Mouse (Mus musculus): ENCODE data around the gene Sapcd1. TPM values are rescaled to one million over a fixed set of nuclear protein-coding genes. Genes with fewer than 3 reads are reported as not detected.

Sapcd1 gene
- total and polyA plus RNA-seq, 3 experiments = 94.1 to 142 (median 105) TPM

- H3K9ac ChIP-seq (ENCODE audit: insufficient read depth, low read depth) = peak overlapping the region; percentile 100; the same call in 1 of the 2 replicates
- peaks cover 41% of the 10 kb centered on the region for H3K79me2 ChIP-seq (replicated peaks; ENCODE audit: control insufficient read depth, extremely low read depth, insufficient read depth, poor library complexity, severe bottlenecking)
- DNase-seq (ENCODE audit: extremely low read depth) = no peak
- in situ Hi-C loops (cut with MboI; ENCODE audit: low pct_ligation_motif_present, low pct_unique_long_range_greater_than_20kb, low sequenced_read_pairs) = no loop called here
- no peaks in the 10 kb centered on the region for H3K27me3 ChIP-seq (replicated peaks)
- dilution Hi-C loops (cut with MboI; ENCODE audit: extremely low pct_ligation_motif_present, extremely low pct_unique_long_range_greater_than_20kb, low sequenced_read_pairs) = no loop called here
- no peak for TF ChIP-seq JUND (conservative IDR thresholded peaks at IDR 0.05; ENCODE audit: low read depth, low read length)
- no peak for TF ChIP-seq POLR2AphosphoS2 (IDR thresholded peaks at IDR 0.05; ENCODE audit: low read depth, low read length)
- TF ChIP-seq IRF4 (IDR thresholded peaks at IDR 0.05; ENCODE audit: low read depth, low read length) = no peak
- TF ChIP-seq ZC3H11A (IDR thresholded peaks at IDR 0.05; ENCODE audit: low read depth, low read length) = no peak
- no peak for TF ChIP-seq ELF1 (IDR thresholded peaks at IDR 0.05; ENCODE audit: low read depth, low read length)
- H3K9me3 ChIP-seq (replicated peaks; ENCODE audit: low read length) = no peaks in the 10 kb centered on the region
- H3K27ac ChIP-seq (ENCODE audit: insufficient read depth, low read depth) = peak overlapping the region; percentile 39
- H3K4me2 ChIP-seq (ENCODE audit: insufficient read depth, low read depth, poor library complexity, severe bottlenecking) = peak overlapping the region; percentile 88; the same call in 1 of the 2 replicates
- H3K4me1 ChIP-seq (ENCODE audit: control insufficient read depth in 1 of 2, insufficient read depth in 2 of 2) = peaks cover 5 to 30% of the 10 kb centered on the region in 2 experiments; a peak in 3 of 4 replicates
- peaks cover 43 to 60% of the 10 kb centered on the region in 2 experiments for H3K36me3 ChIP-seq (replicated peaks in 1 of 2; ENCODE audit: control insufficient read depth in 1 of 2, insufficient read depth in 1 of 2, low read length in 1 of 2)
- peak overlapping the region; percentile 13 to 84 (median 45) for H3K4me3 ChIP-seq (replicated peaks in 1 of 3; ENCODE audit: low read depth in 2 of 3, low read length in 2 of 3, poor library complexity in 1 of 3)
Measured at GRCm38 (mm10) chr17:35005158-35005557, 22.7 kb downstream of the Sapcd1 start.

GRCm38 (mm10) chr17:35004075-35004717, 23.6 kb downstream of the Sapcd1 start:
- Histone ChIP-seq H3K27ac (ENCODE audit: insufficient read depth, low read depth) (peak overlapping the region; percentile 92), H3K27me3 (replicated peaks) (no peaks in the 10 kb centered on the region), H3K4me3 (replicated peaks in 1 of 3; ENCODE audit: low read depth in 2 of 3, low read length in 2 of 3, poor library complexity in 1 of 3) (peak overlapping the region; percentile 84 to 94 (median 86)), H3K9me3 (replicated peaks; ENCODE audit: low read length) (peaks cover 8% of the 10 kb centered on the region), H3K36me3 (replicated peaks in 1 of 2; ENCODE audit: control insufficient read depth in 1 of 2, insufficient read depth in 1 of 2, low read length in 1 of 2) (peaks cover 42 to 57% of the 10 kb centered on the region in 2 experiments), H3K4me1 (ENCODE audit: control insufficient read depth in 1 of 2, insufficient read depth in 2 of 2) (peaks cover 8 to 30% of the 10 kb centered on the region in 2 experiments; a peak in 3 of 4 replicates), H3K79me2 (replicated peaks; ENCODE audit: control insufficient read depth, extremely low read depth, insufficient read depth, poor library complexity, severe bottlenecking) (peaks cover 41% of the 10 kb centered on the region), H3K4me2 (ENCODE audit: insufficient read depth, low read depth, poor library complexity, severe bottlenecking) (peak overlapping the region; percentile 88), H3K9ac (ENCODE audit: insufficient read depth, low read depth) (peak overlapping the region; percentile 100)
- TF ChIP-seq MXI1 (IDR thresholded peaks at IDR 0.05; ENCODE audit: low read depth, low read length) (peak; percentile 63), POLR2AphosphoS2 (IDR thresholded peaks at IDR 0.05; ENCODE audit: low read depth, low read length) (peak; percentile 36; the same call in 1 of the 2 replicates), HCFC1 (IDR thresholded peaks at IDR 0.05; ENCODE audit: low read depth, low read length) (0 out of 2 replicates have a peak, but pooled peaks have one; percentile 11), JUND (conservative IDR thresholded peaks at IDR 0.05; ENCODE audit: low read depth, low read length) (no peak), SIN3A (IDR thresholded peaks at IDR 0.05; ENCODE audit: low read length) (peak; percentile 70), CHD1 (IDR thresholded peaks at IDR 0.05; ENCODE audit: low read depth, low read length) (peak; percentile 90; the same call in 1 of the 2 replicates), ZMIZ1 (IDR thresholded peaks at IDR 0.05; ENCODE audit: low read depth, low read length) (peak; percentile 47; the same call in 1 of the 2 replicates), POLR2A (IDR thresholded peaks at IDR 0.05; ENCODE audit: low read depth, low read length) (peak; percentile 23; the same call in 1 of the 2 replicates), KAT2A (IDR thresholded peaks at IDR 0.05; ENCODE audit: insufficient replicate concordance, low read length) (no peak), ZC3H11A (IDR thresholded peaks at IDR 0.05; ENCODE audit: low read depth, low read length) (no peak), MAZ (IDR thresholded peaks at IDR 0.05; ENCODE audit: low read depth, low read length) (0 out of 2 replicates have a peak, but pooled peaks have one; percentile 5), ELF1 (IDR thresholded peaks at IDR 0.05; ENCODE audit: low read depth, low read length) (peak; percentile 33; the same call in 1 of the 2 replicates)
- no peak for DNase-seq (ENCODE audit: extremely low read depth)
- in situ Hi-C loops (cut with MboI; ENCODE audit: low pct_ligation_motif_present, low pct_unique_long_range_greater_than_20kb, low sequenced_read_pairs) (no loop called here), dilution Hi-C loops (cut with MboI; ENCODE audit: extremely low pct_ligation_motif_present, extremely low pct_unique_long_range_greater_than_20kb, low sequenced_read_pairs) (no loop called here)
